Mouse (Mus musculus): ENCODE measurements around the gene Cpa3.

Cpa3 gene

GRCm38 (mm10) chr3:20242050-20242449 lies at the start of gene Cpa3:
Gene Cpa3, minus strand, starts transcription at chr3:20242181.
- DNase-seq, result no peak

- DNase-seq, result no peak
These were observed 49.4 kb upstream of the Cpa3 start for GRCm38 (mm10) chr3:20291370-20291769.

GRCm38 (mm10) chr3:20288761-20289160 lies 46.8 kb upstream of the Cpa3 start:
- DNase-seq, result no peak

GRCm38 (mm10) chr3:20281796-20282195 lies 39.8 kb upstream of the Cpa3 start:
- DNase-seq, result no peak

GRCm38 (mm10) chr3:20275633-20276032 lies 33.7 kb upstream of the Cpa3 start, which contains the start of gene Cpb1:
Gene Cpb1, minus strand, starts transcription at chr3:20275733.
- DNase-seq, result no peak

GRCm38 (mm10) chr3:20254566-20255479 lies 12.8 kb upstream of the Cpa3 start:
- no peak for DNase-seq

GRCm38 (mm10) chr3:20243913-20244312 lies 1.9 kb upstream of the Cpa3 start:
- no peak for DNase-seq

GRCm38 (mm10) chr3:20239741-20240140 lies 2.2 kb downstream of the Cpa3 start:
- no peak for DNase-seq

- no peak for DNase-seq
These were observed 5.0 kb downstream of the Cpa3 start for GRCm38 (mm10) chr3:20236965-20237364.

GRCm38 (mm10) chr3:20229027-20229426 lies 13.0 kb downstream of the Cpa3 start:
- DNase-seq, result no peak

GRCm38 (mm10) chr3:20225429-20225828 lies 16.6 kb downstream of the Cpa3 start:
- no peak for DNase-seq

- no peak for DNase-seq
These were observed 18.9 kb downstream of the Cpa3 start for GRCm38 (mm10) chr3:20222926-20223698.

- no peak for DNase-seq
These were observed 19.8 kb downstream of the Cpa3 start for GRCm38 (mm10) chr3:20222136-20222535.

GRCm38 (mm10) chr3:20198869-20199268 lies 43.1 kb downstream of the Cpa3 start:
- peak; percentile 19 for DNase-seq

GRCm38 (mm10) chr3:20197878-20198277 lies 44.1 kb downstream of the Cpa3 start:
- DNase-seq, result no peak

- no peak for DNase-seq
These were observed 52.9 kb downstream of the Cpa3 start for GRCm38 (mm10) chr3:20188976-20189675.

- DNase-seq, result no peak
These were observed 69.6 kb downstream of the Cpa3 start for GRCm38 (mm10) chr3:20172394-20172793.

GRCm38 (mm10) chr3:20167487-20167886 lies 74.5 kb downstream of the Cpa3 start:
- DNase-seq, result no peak

All from right cerebral cortex, adult 18-20 months (tissue).